Mouse (Mus musculus) lung, embryonic 14.5 days (tissue): Measurements from ENCODE around the gene Ccdc9b. TPM values are rescaled to one million over a fixed set of nuclear protein-coding genes. Genes with fewer than 3 reads are reported as not detected.

Experiments
- ATAC-seq: fragments of 200-750 bp; cut with Nextera tagmentation; 2 replicates; pipeline ENCODE4 v1.8.0; 2017; ENCODE audit warnings: mild to moderate bottlenecking, moderate TSS enrichment, moderate library complexity; ENCODE audit not compliant: insufficient read depth
- DNase-seq: peaks from one replicate; pipeline ENCODE4 v3.0.0-alpha.2; 2015
- H3K27ac ChIP-seq: fragments of 300-500 bp; sonication (generic); 2 replicates; pipeline ENCODE4 v1.5.1; 2014; ENCODE audit warnings: low read depth, mild to moderate bottlenecking, moderate library complexity
- H3K27me3 ChIP-seq: fragments of 300-500 bp; sonication (generic); 2 replicates; pipeline ENCODE4 v1.6.1; 2014; ENCODE audit warnings: low read length, control low read depth; ENCODE audit not compliant: insufficient read depth
- H3K36me3 ChIP-seq: fragments of 300-500 bp; sonication (generic); 2 replicates; pipeline ENCODE4 v1.6.1; 2014; ENCODE audit warnings: control low read depth; ENCODE audit not compliant: insufficient read depth
- H3K4me1 ChIP-seq: fragments of 300-500 bp; sonication (generic); 2 replicates; pipeline ENCODE4 v1.6.1; 2014; ENCODE audit warnings: antibody characterized with exemption, control low read depth; ENCODE audit not compliant: insufficient read depth
- H3K4me2 ChIP-seq: fragments of 300-500 bp; sonication (generic); 2 replicates; pipeline ENCODE4 v1.6.1; 2014; ENCODE audit warnings: mild to moderate bottlenecking
- H3K4me3 ChIP-seq: fragments of 300-500 bp; sonication (generic); 2 replicates; pipeline ENCODE4 v1.5.1; 2014; ENCODE audit warnings: low read depth, low read length
- H3K9ac ChIP-seq: fragments of 300-500 bp; sonication (generic); 2 replicates; pipeline ENCODE4 v1.6.1; 2014
- H3K9me3 ChIP-seq: fragments of 300-500 bp; sonication (generic); 2 replicates; pipeline ENCODE4 v1.6.1; 2016; ENCODE audit warnings: low read depth, low read length, control low read depth
- CTCF ChIP-seq: IDR thresholded peaks from 2 replicates; pipeline ENCODE4 v1.5.1; 2016; ENCODE audit warnings: antibody characterized with exemption, low read depth
- WGBS: fragments of 180-500 bp; shearing (Covaris S2); extraction: QIAGEN DNeasy Blood & Tissue Kit; methylation state at CpG from one replicate; pipeline ENCODE4 v1.1.7; 2014; 5-methylcytosine and 5-hydroxymethylcytosine counted together
- polyA plus RNA-seq: library from polyadenylated mRNA; unstranded; fragments of >200 nt; fragmentation: Nextera tagmentation; extraction: Ambion mirVana; gene quantifications from 2 replicates; pipeline ENCODE4 v1.2.1, GENCODE M21; 2014

The Ccdc9b gene
- polyA plus RNA-seq, 1 experiment from 2014 or later: 0.55 TPM

- no peak overlapping the region for H3K9ac ChIP-seq
- 69% methylated on average over 2 of the region's 2 CpGs for WGBS
- no peak overlapping the region for H3K4me3 ChIP-seq
- peaks cover 8% of the 10 kb centered on the region for H3K4me1 ChIP-seq
- DNase-seq (no peak), ATAC-seq (no peak)
- H3K4me2 ChIP-seq: no peak overlapping the region
- H3K9me3 ChIP-seq: no peaks in the 10 kb centered on the region
- H3K36me3 ChIP-seq: no peaks in the 10 kb centered on the region
- TF ChIP-seq CTCF: no peak
- H3K27ac ChIP-seq: peak overlapping the region; percentile 44
- peaks cover 6% of the 10 kb centered on the region; the same call in 1 of the 2 replicates for H3K27me3 ChIP-seq
Observed at GRCm38 (mm10) chr2:118776295-118776694, 13.8 kb upstream of the Ccdc9b start.

GRCm38 (mm10) chr2:118775846-118776245 is 13.4 kb upstream of the Ccdc9b start:
- Histone ChIP-seq H3K4me2 (no peak overlapping the region), H3K27ac (peak overlapping the region; percentile 44), H3K9me3 (no peaks in the 10 kb centered on the region), H3K36me3 (no peaks in the 10 kb centered on the region), H3K4me3 (no peak overlapping the region), H3K27me3 (peaks cover 6% of the 10 kb centered on the region; the same call in 1 of the 2 replicates), H3K9ac (no peak overlapping the region), H3K4me1 (peaks cover 8% of the 10 kb centered on the region)
- ATAC-seq (no peak), DNase-seq (peak; percentile 37)
- TF ChIP-seq CTCF: no peak
- WGBS: 70% methylated on average over 3 of the region's 4 CpGs

- DNase-seq: peak; percentile 76
- TF ChIP-seq CTCF: no peak
- peak overlapping the region; percentile 44; the same call in 1 of the 2 replicates for H3K27ac ChIP-seq
Observed at GRCm38 (mm10) chr2:118775396-118775795, 12.9 kb upstream of the Ccdc9b start.

GRCm38 (mm10) chr2:118774536-118774935 is 12.1 kb upstream of the Ccdc9b start:
- no peaks in the 10 kb centered on the region for H3K36me3 ChIP-seq
- WGBS: 64% methylated on average over 2 of the region's 2 CpGs
- H3K4me2 ChIP-seq: no peak overlapping the region
- no peaks in the 10 kb centered on the region for H3K9me3 ChIP-seq
- H3K27ac ChIP-seq: no peak overlapping the region
- no peak for DNase-seq
- H3K9ac ChIP-seq: no peak overlapping the region
- H3K27me3 ChIP-seq: no peaks in the 10 kb centered on the region
- no peak for ATAC-seq
- H3K4me1 ChIP-seq: peaks cover 5% of the 10 kb centered on the region; the same call in 1 of the 2 replicates
- H3K4me3 ChIP-seq: no peak overlapping the region
- no peak for TF ChIP-seq CTCF

More at GRCm38 (mm10) chr2:118775396-118775795, 12.9 kb upstream of the Ccdc9b start:
- Histone ChIP-seq H3K36me3 (no peaks in the 10 kb centered on the region), H3K4me1 (peaks cover 8% of the 10 kb centered on the region), H3K9me3 (no peaks in the 10 kb centered on the region), H3K27me3 (peaks cover 5% of the 10 kb centered on the region; the same call in 1 of the 2 replicates), H3K4me2 (no peak overlapping the region), H3K4me3 (no peak overlapping the region), H3K9ac (no peak overlapping the region)
- no peak for ATAC-seq
- WGBS: 22% methylated on average over 1 of the region's 1 CpGs

GRCm38 (mm10) chr2:118772158-118772874 is 9.9 kb upstream of the Ccdc9b start, which contains the start of gene Phgr1:
Gene Phgr1, plus strand, starts transcription at chr2:118772769.
- DNase-seq: no peak
- no peaks in the 10 kb centered on the region for H3K36me3 ChIP-seq
- H3K27me3 ChIP-seq: no peaks in the 10 kb centered on the region
- no peak for ATAC-seq
- WGBS: 80% methylated on average over 6 of the region's 6 CpGs
- no peak within 1 kb of the TSS for H3K9ac ChIP-seq
- no peak within 1 kb of the TSS for H3K27ac ChIP-seq
- H3K4me1 ChIP-seq: peaks cover 5% of the 10 kb centered on the region; the same call in 1 of the 2 replicates
- H3K9me3 ChIP-seq: no peaks in the 10 kb centered on the region
- H3K4me2 ChIP-seq: no peak within 1 kb of the TSS
- H3K4me3 ChIP-seq: no peak within 1 kb of the TSS
- no peak for TF ChIP-seq CTCF

- no peak for TF ChIP-seq CTCF
- H3K4me2 ChIP-seq: no peak overlapping the region
- no peaks in the 10 kb centered on the region for H3K27me3 ChIP-seq
- no peak overlapping the region for H3K4me3 ChIP-seq
- no peak overlapping the region for H3K27ac ChIP-seq
- H3K9ac ChIP-seq: no peak overlapping the region
- WGBS: 69% methylated on average over 10 of the region's 10 CpGs
- ATAC-seq (no peak), DNase-seq (peak; percentile 20)
- H3K4me1 ChIP-seq: peaks cover 27% of the 10 kb centered on the region
- no peaks in the 10 kb centered on the region for H3K9me3 ChIP-seq
- H3K36me3 ChIP-seq: no peaks in the 10 kb centered on the region
Observed at GRCm38 (mm10) chr2:118766041-118767033, 3.9 kb upstream of the Ccdc9b start.
